Mouse (Mus musculus): ENCODE results near the gene Rcn2.

The Rcn2 gene

DNA sequence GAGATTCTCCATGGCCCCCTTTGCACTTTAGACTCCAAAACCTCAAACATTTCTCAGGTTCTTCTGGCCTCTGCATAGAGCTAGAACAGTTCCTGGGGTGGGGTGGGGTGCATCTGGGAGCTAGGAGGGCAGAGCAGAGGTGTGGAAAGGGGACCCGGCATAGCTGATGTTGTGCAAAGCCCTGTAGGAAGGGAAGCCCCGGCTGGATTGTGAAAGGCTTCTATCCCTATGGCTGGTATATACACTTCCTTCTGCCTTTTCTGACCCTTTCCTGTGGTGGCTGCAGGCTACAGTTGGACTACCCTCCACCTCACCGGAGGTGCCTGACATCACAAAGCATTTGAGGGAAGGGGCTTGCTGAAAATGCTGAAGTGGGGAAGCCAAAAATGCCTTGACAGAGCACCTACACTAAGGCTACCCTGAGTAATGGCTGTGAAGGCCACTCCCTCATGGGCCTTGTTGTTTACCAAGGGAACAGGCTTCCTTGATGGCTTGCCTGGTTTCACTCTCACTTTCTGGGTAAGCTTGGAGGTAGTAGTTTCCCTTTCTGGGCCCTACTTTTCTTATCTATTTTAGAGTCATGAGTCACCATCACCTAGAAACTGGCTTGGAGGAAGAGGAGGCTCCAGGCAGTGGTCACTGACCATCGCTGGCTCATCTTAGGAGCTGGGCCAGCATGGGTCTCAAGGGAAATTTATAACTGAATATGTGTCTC lies 56.1 kb downstream of the Rcn2 start:
- DNase-seq = no peak

DNA sequence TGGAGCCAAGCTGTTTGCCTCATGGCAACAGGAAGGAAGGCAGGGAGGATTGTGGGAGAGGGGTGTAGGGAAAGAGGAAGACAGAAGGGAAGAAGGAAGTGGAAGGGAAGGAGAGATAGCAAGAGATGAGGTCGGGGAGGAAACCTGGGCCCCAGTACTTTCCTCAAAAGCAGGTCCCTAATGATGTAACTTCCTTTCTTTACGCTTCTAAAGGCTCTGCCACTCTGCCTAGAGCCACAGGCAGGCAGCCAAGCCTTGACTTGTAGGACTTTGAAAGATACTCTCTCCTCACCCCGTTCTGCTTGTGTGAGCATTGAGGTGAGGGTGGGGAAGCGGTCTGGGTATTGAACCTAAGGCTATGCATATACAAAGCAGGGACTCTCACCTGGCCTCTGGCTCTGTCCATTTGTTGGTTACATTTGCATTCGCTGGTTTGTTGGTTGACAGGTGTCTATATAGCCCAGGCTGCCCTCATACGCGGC lies 58.4 kb downstream of the Rcn2 start:
- DNase-seq = no peak

DNA sequence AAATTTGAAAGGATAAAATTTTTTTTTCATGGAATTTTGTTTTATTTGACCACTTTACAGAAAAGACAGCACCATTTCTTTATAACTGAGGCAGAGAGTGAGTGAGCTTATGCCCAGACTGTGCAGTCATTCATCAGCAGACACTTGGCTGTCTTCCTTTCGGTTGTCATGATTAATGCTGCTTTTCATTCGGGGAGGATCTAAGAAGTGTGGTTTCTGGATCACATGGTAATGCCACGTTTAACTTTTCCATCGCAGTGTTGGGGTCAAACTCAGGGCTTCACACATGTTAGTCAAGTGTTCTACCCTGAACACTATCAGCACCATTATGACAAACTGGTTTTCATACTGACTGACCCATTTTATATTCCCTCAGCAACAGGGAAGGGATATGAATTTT lies 59.4 kb downstream of the Rcn2 start:
- DNase-seq = no peak

DNA sequence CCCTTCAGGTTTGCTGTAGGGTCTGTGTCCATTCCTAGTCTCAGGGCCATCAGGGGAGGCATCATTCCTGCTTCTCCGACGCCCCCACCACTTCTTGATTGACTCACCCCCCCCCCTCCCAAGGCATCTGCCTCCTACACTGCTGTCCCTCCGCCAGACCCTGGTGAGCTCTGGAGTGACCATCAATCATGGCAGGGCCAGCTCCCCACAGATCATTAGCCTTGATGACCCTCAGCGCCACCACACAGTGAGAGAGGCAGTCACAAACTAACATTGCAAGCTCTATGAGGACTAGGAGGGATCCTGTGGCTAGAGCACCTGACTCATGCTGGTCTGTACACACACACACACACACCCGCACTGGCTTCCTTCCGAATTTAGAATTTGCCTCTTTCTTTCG lies 63.3 kb downstream of the Rcn2 start:
- no peak for DNase-seq

DNA sequence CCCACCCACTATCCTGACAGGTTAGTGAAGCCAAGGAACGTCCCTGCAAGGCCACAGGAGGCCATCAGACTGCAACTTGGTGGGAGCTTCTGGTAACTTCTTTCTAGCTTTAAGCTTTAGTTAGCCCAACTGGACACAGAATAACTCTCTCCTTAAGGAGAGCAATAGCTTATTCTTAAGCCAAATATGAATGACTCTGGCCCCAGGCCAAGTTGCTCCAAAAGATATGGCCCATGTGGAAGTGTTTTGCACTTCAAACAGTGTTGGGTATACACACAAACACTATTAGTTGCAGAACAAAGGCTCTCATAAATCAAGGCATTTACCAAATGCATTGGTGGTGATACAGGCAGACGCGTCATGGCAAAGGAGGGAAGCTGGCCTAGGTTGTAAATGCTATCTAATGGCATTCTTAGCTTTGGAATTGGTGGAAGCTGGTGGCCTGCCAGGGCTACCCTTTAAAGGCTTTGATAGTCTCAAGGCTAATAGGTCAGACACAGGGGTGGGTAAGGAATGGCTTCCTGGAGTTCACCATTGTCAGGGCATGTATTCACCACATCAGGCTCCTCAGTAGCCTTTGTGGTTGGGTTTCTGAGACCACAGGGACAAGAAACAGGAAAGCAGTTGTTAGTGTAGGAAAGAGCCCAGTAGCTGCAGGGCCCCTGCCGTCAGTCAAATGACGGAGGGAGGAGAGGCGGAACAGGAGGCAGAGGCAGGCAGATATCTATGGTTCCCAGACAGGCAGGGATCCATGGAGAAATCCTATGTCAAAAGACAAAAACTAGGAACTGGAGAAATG lies 64.8 kb downstream of the Rcn2 start:
- DNase-seq = no peak

DNA sequence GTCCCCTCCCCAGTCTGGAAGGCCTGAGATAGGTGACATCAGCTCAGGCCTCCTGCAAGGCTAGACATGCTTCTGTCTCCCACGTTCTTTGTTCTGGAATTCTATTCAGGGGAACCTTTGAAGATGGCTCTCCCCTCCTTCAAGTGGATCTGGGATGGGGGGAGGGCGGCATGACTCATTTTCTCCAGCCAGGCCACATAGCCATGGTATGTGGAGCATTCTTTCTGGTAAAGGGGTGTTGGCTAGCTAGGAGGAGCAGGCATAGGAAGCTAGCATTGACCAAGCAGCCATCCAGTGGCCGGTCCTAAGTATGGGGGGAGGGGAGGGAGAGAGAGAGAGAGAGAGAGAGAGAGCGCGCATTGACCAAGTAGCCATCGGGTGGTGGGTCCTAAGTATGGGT lies 65.9 kb downstream of the Rcn2 start:
- DNase-seq = no peak

DNA sequence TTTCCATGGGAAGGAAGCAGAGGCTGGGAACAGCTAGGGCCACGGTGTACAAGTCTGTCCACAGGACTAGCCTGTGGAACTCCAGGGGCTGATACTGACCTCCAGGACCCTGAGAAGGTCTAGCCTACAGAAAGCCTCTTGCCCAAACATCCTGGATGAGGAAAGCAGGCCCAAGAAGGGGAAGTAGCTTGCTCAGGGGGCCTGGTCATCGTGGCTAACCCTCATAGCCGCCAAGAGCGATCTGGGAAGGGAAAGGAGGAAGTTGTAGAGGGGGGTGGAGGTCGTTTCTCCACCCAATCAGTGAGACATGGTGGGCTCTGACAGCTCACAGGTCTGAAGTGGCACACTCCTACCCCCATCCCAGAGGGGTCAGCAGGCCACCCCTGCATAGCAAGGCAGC lies 66.5 kb downstream of the Rcn2 start:
- no peak for DNase-seq

All from retina, postnatal 1 day (tissue).